12 mouse cellular contexts compared by ENCODE assay signal in genomic region chr10:67785563-67785962, GRCm38 (mm10).
DNase-seq lines count a peak whose midpoint lies in the region; ATAC-seq and TF ChIP-seq lines count a peak whose summit lies in the region.
"Had no signal": no experiment of that assay in that cellular context is flagged by ENCODE, and none has a peak within 500 bp of the region (broad histone marks: within the 10 kb centered on the region; RNA-seq: fewer than 3 reads in every experiment).

No protein-coding gene starts in this region.

- no peak overlapping the region for H3K4me3 ChIP-seq in liver, adult 2 months (ENCODE audit: insufficient read depth, low read depth, low read length)
- H3K4me3 ChIP-seq in liver, embryonic 12.5 days, result no peak overlapping the region
- no peak overlapping the region for H3K4me3 ChIP-seq in midbrain, embryonic 14.5 days (replicated peaks; ENCODE audit: low read depth, low read length)
- H3K4me3 ChIP-seq: layer of hippocampus, adult 2 months; neural tube, embryonic 13.5 days had no signal

- no peak overlapping the region for H3K4me2 ChIP-seq in liver, embryonic 12.5 days
- H3K4me2 ChIP-seq in midbrain, embryonic 14.5 days (ENCODE audit: low read length), result no peak overlapping the region
- H3K4me2 ChIP-seq: hindbrain, embryonic 14.5 days; neural tube, embryonic 13.5 days had no signal

- intact Hi-C loops in heart, postnatal 36 days (cut with DNase I), result no loop called here

- no peak overlapping the region for H3K9ac ChIP-seq in liver, adult 2 months (ENCODE audit: low read depth, low read length)
- no peak overlapping the region for H3K9ac ChIP-seq in liver, embryonic 12.5 days
- no peak overlapping the region for H3K9ac ChIP-seq in midbrain, embryonic 14.5 days (replicated peaks; ENCODE audit: low read length)
- H3K9ac ChIP-seq: hindbrain, embryonic 14.5 days; neural tube, embryonic 13.5 days had no signal

- H3K27me3 ChIP-seq in liver, adult 2 months (ENCODE audit: control insufficient read depth, insufficient read depth, low read length), result no peaks in the 10 kb centered on the region
- no peaks in the 10 kb centered on the region for H3K27me3 ChIP-seq in liver, embryonic 12.5 days (replicated peaks)
- H3K27me3 ChIP-seq in midbrain, embryonic 14.5 days (ENCODE audit: control insufficient read depth, insufficient read depth, low read length), result no peaks in the 10 kb centered on the region
- H3K27me3 ChIP-seq: neural tube, embryonic 13.5 days had no signal

- no peak for ATAC-seq in liver, embryonic 12.5 days
- no peak for ATAC-seq in midbrain, embryonic 14.5 days (ENCODE audit: low FRiP score, low TSS enrichment)

- peaks cover 5% of the 10 kb centered on the region; the same call in 1 of the 2 replicates for H3K4me1 ChIP-seq in liver, adult 2 months (ENCODE audit: control insufficient read depth, insufficient read depth, low read length)
- no peaks in the 10 kb centered on the region for H3K4me1 ChIP-seq in liver, embryonic 12.5 days
- no peaks in the 10 kb centered on the region for H3K4me1 ChIP-seq in midbrain, embryonic 14.5 days (ENCODE audit: control insufficient read depth, insufficient read depth, low read length)
- H3K4me1 ChIP-seq: neural tube, embryonic 13.5 days had no signal

- H3K9me3 ChIP-seq in liver, embryonic 12.5 days (replicated peaks), result no peaks in the 10 kb centered on the region
- H3K9me3 ChIP-seq in midbrain, embryonic 14.5 days (ENCODE audit: control insufficient read depth, low read length), result no peaks in the 10 kb centered on the region
- H3K9me3 ChIP-seq: neural tube, embryonic 13.5 days had no signal

- no peaks in the 10 kb centered on the region for H3K79me2 ChIP-seq in liver, adult 2 months (ENCODE audit: control insufficient read depth, insufficient read depth, low read length)

- no peak for TF ChIP-seq CTCF in liver, adult 2 months (IDR thresholded peaks at IDR 0.05; ENCODE audit: low read depth, low read length)

- WGBS in liver, adult 2 months, result 9% methylated on average over 2 of the region's 2 CpGs
- WGBS in liver, embryonic 12.5 days (ENCODE audit: insufficient replicate concordance), result 54% methylated on average over 2 of the region's 2 CpGs
- 79% methylated on average over 2 of the region's 2 CpGs for WGBS in midbrain, embryonic 14.5 days

- peak; percentile 71 to 72 for DNase-seq in adrenal gland, adult (ENCODE audit: inconsistent age in 2 of 2, low spot score in 1 of 2)
- DNase-seq in adrenal gland, adult 18-20 months (ENCODE audit: low spot score in 2 of 2), result no peak
- peak; percentile 99 for DNase-seq in liver, adult 2 months (ENCODE audit: extremely low read depth, low read depth, low spot score)
- DNase-seq in heart, postnatal 36 days, result peak; percentile 37 to 42
- peak; percentile 75 for DNase-seq in skeletal muscle tissue, adult 2 months (ENCODE audit: low read depth, low spot score)
- DNase-seq in left cerebral cortex, adult 11 months (ENCODE audit: low spot score), result no peak
- no peak for DNase-seq in midbrain, embryonic 14.5 days
- DNase-seq: cerebellum, postnatal 36 days had no signal

- TF ChIP-seq POLR2A in liver, adult 2 months (IDR thresholded peaks at IDR 0.05; ENCODE audit: extremely low read depth, insufficient read depth, low read length), result no peak

- peak overlapping the region; percentile 32; the same call in 1 of the 2 replicates for H3K27ac ChIP-seq in liver, adult 2 months (replicated peaks; ENCODE audit: insufficient read depth, low read depth, low read length)
- H3K27ac ChIP-seq in liver, embryonic 12.5 days, result no peak overlapping the region
- no peak overlapping the region for H3K27ac ChIP-seq in midbrain, embryonic 14.5 days (replicated peaks; ENCODE audit: low read depth, low read length)
- H3K27ac ChIP-seq: hindbrain, embryonic 14.5 days; layer of hippocampus, adult 2 months; neural tube, embryonic 13.5 days had no signal

- no peaks in the 10 kb centered on the region for H3K36me3 ChIP-seq in liver, adult 2 months (ENCODE audit: control insufficient read depth, insufficient read depth, low read length)
- no peaks in the 10 kb centered on the region for H3K36me3 ChIP-seq in liver, embryonic 12.5 days
- H3K36me3 ChIP-seq in midbrain, embryonic 14.5 days (ENCODE audit: control insufficient read depth, insufficient read depth, low read length), result no peaks in the 10 kb centered on the region
- H3K36me3 ChIP-seq: neural tube, embryonic 13.5 days had no signal

Comparison
In these comparisons a context has a peak if more than half of its experiments do, and no peak if none do; other contexts are left out.
1. DNase-seq: peak in adrenal gland, adult (2 of 2), liver, adult 2 months (single experiment), heart, postnatal 36 days (2 of 2) and skeletal muscle tissue, adult 2 months (single experiment); none in adrenal gland, adult 18-20 months (0 of 2), left cerebral cortex, adult 11 months (single experiment) and midbrain, embryonic 14.5 days (single experiment).